Mouse (Mus musculus) limb, embryonic 13.5 days (tissue): ENCODE results near the gene Olfr470. TPM values are rescaled to one million over a fixed set of nuclear protein-coding genes. Genes with fewer than 3 reads are reported as not detected.
"Not testable (repeated sequence)": the region's sequence is repeated elsewhere in the genome, so short reads cannot be mapped to it uniquely, and the experiment has no call there.

Experiments used
- ATAC-seq: fragments of 200-750 bp; cut with Nextera tagmentation; 2 replicates; pipeline ENCODE4 v1.8.0; 2017; ENCODE audit warnings: low read depth, moderate number of reproducible peaks, moderate TSS enrichment; ENCODE audit not compliant: low FRiP score
- H3K27ac ChIP-seq: fragments of 300-500 bp; sonication (generic); 2 replicates; pipeline ENCODE4 v1.5.1; 2015; ENCODE audit warnings: inconsistent platforms, mild to moderate bottlenecking, moderate library complexity
- H3K27me3 ChIP-seq: fragments of 300-500 bp; sonication (generic); 2 replicates; pipeline ENCODE4 v1.6.1; 2015; ENCODE audit warnings: mild to moderate bottlenecking, inconsistent platforms
- H3K36me3 ChIP-seq: fragments of 300-500 bp; sonication (generic); 2 replicates; pipeline ENCODE4 v1.6.1; 2015; ENCODE audit warnings: inconsistent platforms, mild to moderate bottlenecking, moderate library complexity
- H3K4me1 ChIP-seq: fragments of 300-500 bp; sonication (generic); 2 replicates; pipeline ENCODE4 v1.6.1; 2015; ENCODE audit warnings: inconsistent platforms
- H3K4me2 ChIP-seq: fragments of 300-500 bp; sonication (generic); replicated peaks from 2 replicates; pipeline ENCODE4 v1.6.1; 2015; ENCODE audit warnings: inconsistent platforms, mild to moderate bottlenecking, moderate library complexity
- H3K4me3 ChIP-seq: fragments of 300-500 bp; sonication (generic); 2 replicates; pipeline ENCODE4 v1.5.1; 2015; ENCODE audit warnings: moderate library complexity, mild to moderate bottlenecking, inconsistent platforms
- H3K9ac ChIP-seq: fragments of 300-500 bp; sonication (generic); 2 replicates; pipeline ENCODE4 v1.6.1; 2015; ENCODE audit warnings: mild to moderate bottlenecking, inconsistent platforms
- H3K9me3 ChIP-seq: fragments of 300-500 bp; sonication (generic); 2 replicates; pipeline ENCODE4 v1.6.1; 2016; ENCODE audit warnings: inconsistent platforms
- WGBS: fragments of 180-500 bp; shearing (Covaris S2); methylation state at CpG from one replicate; pipeline ENCODE4 v1.1.7; 2015; 5-methylcytosine and 5-hydroxymethylcytosine counted together
- polyA plus RNA-seq: library from polyadenylated mRNA; unstranded; fragments of >200 nt; fragmentation: Nextera tagmentation; extraction: Ambion mirVana; gene quantifications from 2 replicates; pipeline ENCODE4 v1.2.1, GENCODE M21; 2015

Gene Olfr470
- not detected in 2 replicates for polyA plus RNA-seq

GRCm38 (mm10) chr7:107847390-107847789 is at the start of gene Olfr470:
TSS of gene Olfr470 (minus strand) at chr7:107847490.
- not testable (repeated sequence) for H3K36me3 ChIP-seq, H3K9me3 ChIP-seq, H3K4me2 ChIP-seq, H3K27me3 ChIP-seq, ATAC-seq, H3K4me3 ChIP-seq, H3K9ac ChIP-seq, H3K27ac ChIP-seq, H3K4me1 ChIP-seq
- WGBS = 79% methylated on average over 1 of the region's 1 CpGs

- Histone ChIP-seq H3K4me1 (no peaks in the 10 kb centered on the region), H3K27ac (no peak overlapping the region), H3K4me3 (no peak overlapping the region), H3K4me2 (no peak overlapping the region), H3K9me3 (no peaks in the 10 kb centered on the region), H3K27me3 (no peaks in the 10 kb centered on the region), H3K9ac (no peak overlapping the region), H3K36me3 (no peaks in the 10 kb centered on the region)
- no peak for ATAC-seq
- 82% methylated on average over 1 of the region's 1 CpGs for WGBS
Observed at GRCm38 (mm10) chr7:107841719-107842118, 5.6 kb downstream of the Olfr470 start.

GRCm38 (mm10) chr7:107825441-107825840 is 21.8 kb downstream of the Olfr470 start, which contains the start of gene Olfr469:
TSS of gene Olfr469 (minus strand) at chr7:107825541.
- not testable (repeated sequence) for H3K27me3 ChIP-seq, H3K4me3 ChIP-seq, H3K9me3 ChIP-seq, H3K27ac ChIP-seq, ATAC-seq, H3K36me3 ChIP-seq, H3K9ac ChIP-seq, H3K4me2 ChIP-seq, H3K4me1 ChIP-seq

GRCm38 (mm10) chr7:107823867-107824266 is 23.4 kb downstream of the Olfr470 start:
- H3K4me1 ChIP-seq, H3K36me3 ChIP-seq, H3K27me3 ChIP-seq, H3K4me3 ChIP-seq, H3K27ac ChIP-seq, H3K4me2 ChIP-seq, H3K9ac ChIP-seq, ATAC-seq, H3K9me3 ChIP-seq: not testable (repeated sequence)
- WGBS = 66% methylated on average over 2 of the region's 2 CpGs

GRCm38 (mm10) chr7:107819442-107819841 is 27.8 kb downstream of the Olfr470 start:
- no peaks in the 10 kb centered on the region for H3K4me1 ChIP-seq
- no peak overlapping the region for H3K4me3 ChIP-seq
- H3K4me2 ChIP-seq = no peak overlapping the region
- H3K9ac ChIP-seq = no peak overlapping the region
- H3K27me3 ChIP-seq = no peaks in the 10 kb centered on the region
- no peaks in the 10 kb centered on the region for H3K9me3 ChIP-seq
- no peaks in the 10 kb centered on the region for H3K36me3 ChIP-seq
- H3K27ac ChIP-seq = no peak overlapping the region
- ATAC-seq = no peak

- Histone ChIP-seq H3K36me3 (no peaks in the 10 kb centered on the region), H3K9me3 (peaks cover 6% of the 10 kb centered on the region; the same call in 1 of the 2 replicates), H3K9ac (no peak within 1 kb of the TSS), H3K27me3 (no peaks in the 10 kb centered on the region), H3K4me2 (no peak within 1 kb of the TSS), H3K4me3 (no peak within 1 kb of the TSS), H3K27ac (no peak within 1 kb of the TSS), H3K4me1 (no peaks in the 10 kb centered on the region)
- no peak for ATAC-seq
Observed at GRCm38 (mm10) chr7:107811963-107812362, 35.3 kb downstream of the Olfr470 start, which contains the start of gene Olfr467. TSS of gene Olfr467 (plus strand) at chr7:107812263.

GRCm38 (mm10) chr7:107802138-107802537 is 45.2 kb downstream of the Olfr470 start:
- Histone ChIP-seq H3K36me3 (no peaks in the 10 kb centered on the region), H3K4me2 (0 out of 2 replicates have a peak overlapping the region, but pooled peaks have one; percentile 3), H3K4me3 (no peak overlapping the region), H3K9ac (no peak overlapping the region), H3K27ac (no peak overlapping the region), H3K9me3 (no peaks in the 10 kb centered on the region; the same call in 1 of the 2 replicates), H3K4me1 (peaks cover 7% of the 10 kb centered on the region), H3K27me3 (no peaks in the 10 kb centered on the region)
- peak; percentile 44; the same call in 1 of the 2 replicates for ATAC-seq
- WGBS = 26% methylated on average over 3 of the region's 3 CpGs

- Histone ChIP-seq H3K9ac (no peak within 1 kb of the TSS), H3K4me1 (peaks cover 7% of the 10 kb centered on the region), H3K4me3 (no peak within 1 kb of the TSS), H3K27me3 (no peaks in the 10 kb centered on the region), H3K9me3 (no peaks in the 10 kb centered on the region; the same call in 1 of the 2 replicates), H3K27ac (no peak within 1 kb of the TSS; the same call in 1 of the 2 replicates), H3K4me2 (0 out of 2 replicates have a peak within 1 kb of the TSS, but pooled peaks have one; percentile 3), H3K36me3 (no peaks in the 10 kb centered on the region)
- ATAC-seq = no peak
- WGBS = 86% methylated on average over 2 of the region's 2 CpGs
Observed at GRCm38 (mm10) chr7:107801108-107801507, 46.2 kb downstream of the Olfr470 start, which contains the start of gene Ovch2. TSS of gene Ovch2 (minus strand) at chr7:107801208.

- Histone ChIP-seq H3K9me3 (no peaks in the 10 kb centered on the region), H3K36me3 (no peaks in the 10 kb centered on the region), H3K4me2 (no peak overlapping the region), H3K4me1 (no peaks in the 10 kb centered on the region; the same call in 1 of the 2 replicates), H3K4me3 (no peak overlapping the region), H3K9ac (no peak overlapping the region), H3K27me3 (no peaks in the 10 kb centered on the region), H3K27ac (no peak overlapping the region)
- WGBS = 81% methylated on average over 2 of the region's 2 CpGs
- ATAC-seq = no peak
Observed at GRCm38 (mm10) chr7:107796500-107796899, 50.8 kb downstream of the Olfr470 start.

Other genes starting within 250 kb of the Olfr470 start
- gene 5330417H12Rik, start 222.3 kb downstream of the Olfr470 start, polyA plus RNA-seq = 0.11 TPM in 1 of 2 replicates, not detected in the other
- 0.27 and 0.41 TPM in 2 replicates for gene Cyb5r2, start 89.5 kb downstream of the Olfr470 start, polyA plus RNA-seq
- gene Ovch2, start 46.3 kb downstream of the Olfr470 start, polyA plus RNA-seq = not detected in 2 replicates
- not detected in 2 replicates for gene Olfr467, start 35.2 kb downstream of the Olfr470 start, polyA plus RNA-seq
- not detected in 2 replicates for gene Olfr469, start 21.9 kb downstream of the Olfr470 start, polyA plus RNA-seq
- not detected in 2 replicates for gene Olfr472, start 50.4 kb upstream of the Olfr470 start, polyA plus RNA-seq
- not detected in 2 replicates for gene Olfr473, start 83.0 kb upstream of the Olfr470 start, polyA plus RNA-seq
- not detected in 2 replicates for gene Olfr474, start 107.2 kb upstream of the Olfr470 start, polyA plus RNA-seq
- gene Olfr476, start 117.3 kb upstream of the Olfr470 start, polyA plus RNA-seq = not detected in 2 replicates
- not detected in 2 replicates for gene Olfr477, start 139.2 kb upstream of the Olfr470 start, polyA plus RNA-seq
- gene Olfr478, start 186.5 kb upstream of the Olfr470 start, polyA plus RNA-seq = not detected in 2 replicates
- gene Olfr479, start 203.2 kb upstream of the Olfr470 start, polyA plus RNA-seq = not detected in 2 replicates
- not detected in 2 replicates for gene Olfr480, start 219.9 kb upstream of the Olfr470 start, polyA plus RNA-seq
- gene Olfr481, start 232.4 kb upstream of the Olfr470 start, polyA plus RNA-seq = not detected in 2 replicates